Mouse (Mus musculus): ENCODE results near the gene Cyp4f13.

- no peak for TF ChIP-seq GATA1 (IDR thresholded peaks at IDR 0.05; ENCODE audit: low read length)
- no peak for TF ChIP-seq TAL1 (IDR thresholded peaks at IDR 0.05; ENCODE audit: low read length)
Measured at GRCm38 (mm10) chr17:32893901-32894300, 53.3 kb downstream of the Cyp4f13 start.

All from erythroblast, embryonic 14.5 days (primary cell).